Mouse (Mus musculus): Measurements from ENCODE around the gene Eif3k. TPM values are rescaled to one million over a fixed set of nuclear protein-coding genes. Genes with fewer than 3 reads are reported as not detected.
A peak's percentile ranks its signal among the peaks of the same experiment; 100 is the strongest.

Eif3k gene
- polyA plus RNA-seq, 1 experiment from 2014 or later: 409 TPM

- H3K9ac ChIP-seq (ENCODE audit: low read depth, low read length): no peak overlapping the region
Observed at GRCm38 (mm10) chr7:28941542-28941941, 40.1 kb downstream of the Eif3k start.

DNA sequence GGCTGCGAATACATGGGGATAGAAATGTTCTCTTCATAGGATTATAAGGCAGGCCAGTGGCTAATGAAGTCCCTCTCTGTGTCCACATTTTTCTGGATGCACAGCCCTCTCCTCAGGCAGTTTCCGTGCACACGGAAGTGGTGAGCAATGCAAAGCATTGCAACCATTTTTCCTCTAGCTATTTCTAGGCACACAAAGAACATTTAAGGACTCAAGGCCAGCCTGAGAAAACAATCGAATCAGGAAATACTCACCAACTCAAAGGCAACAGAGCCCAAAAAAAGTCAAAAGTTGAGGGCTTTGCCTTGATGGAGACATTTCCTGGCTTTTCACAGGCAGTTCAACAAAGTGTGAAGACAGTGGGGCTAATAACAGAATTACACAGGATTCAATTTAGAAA, 40.5 kb downstream of the Eif3k start:
- Histone ChIP-seq H3K27ac (ENCODE audit: low read depth, low read length) (no peak overlapping the region), H3K36me3 (ENCODE audit: control insufficient read depth, insufficient read depth, low read length) (no peaks in the 10 kb centered on the region), H3K9ac (ENCODE audit: low read depth, low read length) (no peak overlapping the region), H3K27me3 (ENCODE audit: control insufficient read depth, insufficient read depth, low read length) (no peaks in the 10 kb centered on the region), H3K4me3 (ENCODE audit: low read depth, low read length) (no peak overlapping the region), H3K4me1 (replicated peaks; ENCODE audit: control insufficient read depth, insufficient read depth, low read length) (no peaks in the 10 kb centered on the region; the same call in 1 of the 2 replicates), H3K4me2 (replicated peaks; ENCODE audit: low read depth, low read length) (no peak overlapping the region), H3K9me3 (ENCODE audit: control insufficient read depth, low read length) (no peaks in the 10 kb centered on the region)
- DNase-seq (ENCODE audit: low spot score): no peak
- no peak for ATAC-seq (ENCODE audit: low FRiP score)
- 84% methylated on average over 4 of the region's 4 CpGs for WGBS

More at GRCm38 (mm10) chr7:28941542-28941941, 40.1 kb downstream of the Eif3k start:
- Histone ChIP-seq H3K27ac (ENCODE audit: low read depth, low read length) (no peak overlapping the region; the same call in 1 of the 2 replicates), H3K36me3 (ENCODE audit: control insufficient read depth, insufficient read depth, low read length) (no peaks in the 10 kb centered on the region), H3K9me3 (ENCODE audit: control insufficient read depth, low read length) (no peaks in the 10 kb centered on the region), H3K4me1 (replicated peaks; ENCODE audit: control insufficient read depth, insufficient read depth, low read length) (no peaks in the 10 kb centered on the region; the same call in 1 of the 2 replicates), H3K4me2 (replicated peaks; ENCODE audit: low read depth, low read length) (no peak overlapping the region), H3K4me3 (ENCODE audit: low read depth, low read length) (no peak overlapping the region), H3K27me3 (ENCODE audit: control insufficient read depth, insufficient read depth, low read length) (no peaks in the 10 kb centered on the region)
- WGBS: 87% methylated on average over 4 of the region's 4 CpGs
- DNase-seq (ENCODE audit: low spot score): no peak
- no peak for ATAC-seq (ENCODE audit: low FRiP score)

DNA sequence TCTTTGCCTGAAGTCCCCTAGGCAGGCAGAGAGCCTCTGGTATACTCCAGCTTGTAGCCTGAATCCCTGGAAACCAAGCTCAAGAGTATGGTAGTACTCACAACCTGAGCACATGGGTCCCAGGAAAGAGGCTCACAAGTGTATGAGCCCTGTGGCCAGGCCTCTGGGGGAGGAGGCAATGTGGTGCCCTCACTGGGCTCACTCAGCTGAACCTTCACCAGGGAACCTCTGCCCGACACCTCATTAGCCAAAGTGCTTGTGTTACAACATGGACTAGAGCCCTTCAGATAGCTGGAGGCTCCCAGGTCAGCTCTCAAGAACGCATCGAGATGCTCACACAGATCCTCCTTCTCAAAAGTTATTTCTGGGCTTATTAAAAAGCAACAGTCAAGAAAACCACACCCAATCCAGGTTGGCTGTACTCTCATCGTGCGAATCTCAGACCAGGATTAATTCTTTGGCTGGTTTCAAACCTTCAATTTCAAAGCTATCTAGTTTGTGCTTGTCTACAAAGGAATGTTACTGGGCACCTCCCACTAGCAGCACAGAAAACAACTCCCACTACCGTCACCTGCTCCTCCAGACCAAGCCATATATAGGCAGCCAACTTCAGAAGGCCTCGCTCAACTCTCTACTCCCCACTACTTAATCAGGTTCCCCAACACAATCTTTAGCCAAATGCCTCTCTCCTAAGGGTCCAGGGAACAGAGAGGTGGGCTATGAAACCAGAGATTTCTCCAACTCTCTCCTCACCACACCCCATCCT, 42.1 kb downstream of the Eif3k start:
- DNase-seq (ENCODE audit: low spot score) (no peak), ATAC-seq (ENCODE audit: low FRiP score) (no peak)
- no peaks in the 10 kb centered on the region for H3K27me3 ChIP-seq (ENCODE audit: control insufficient read depth, insufficient read depth, low read length)
- WGBS: 92% methylated on average over 7 of the region's 7 CpGs
- no peaks in the 10 kb centered on the region for H3K9me3 ChIP-seq (ENCODE audit: control insufficient read depth, low read length)
- H3K4me3 ChIP-seq (ENCODE audit: low read depth, low read length): no peak overlapping the region
- no peaks in the 10 kb centered on the region for H3K36me3 ChIP-seq (ENCODE audit: control insufficient read depth, insufficient read depth, low read length)
- no peak overlapping the region for H3K27ac ChIP-seq (ENCODE audit: low read depth, low read length)
- no peaks in the 10 kb centered on the region for H3K4me1 ChIP-seq (replicated peaks; ENCODE audit: control insufficient read depth, insufficient read depth, low read length)
- H3K4me2 ChIP-seq (replicated peaks; ENCODE audit: low read depth, low read length): no peak overlapping the region
- no peak overlapping the region for H3K9ac ChIP-seq (ENCODE audit: low read depth, low read length)

DNA sequence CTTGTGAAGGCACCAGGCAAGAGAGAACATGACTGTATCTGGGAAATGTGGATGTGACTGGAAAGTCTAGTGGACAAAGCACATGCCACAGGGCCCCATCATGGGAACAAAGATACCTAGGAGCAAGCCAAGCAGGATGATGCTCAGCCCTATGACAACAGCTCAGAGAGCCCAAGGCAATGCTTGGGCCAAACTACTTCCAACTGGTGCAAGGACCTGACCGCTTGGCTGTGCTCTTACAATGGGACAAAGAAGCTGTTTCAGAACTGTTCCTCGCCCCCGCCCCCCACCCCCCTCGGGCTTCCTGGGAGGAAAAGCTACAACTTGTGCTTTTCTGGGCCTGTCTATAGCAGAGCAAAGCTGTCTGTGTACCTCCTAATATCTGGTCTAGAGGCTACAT, 43.0 kb downstream of the Eif3k start:
- Histone ChIP-seq H3K9me3 (ENCODE audit: control insufficient read depth, low read length) (no peaks in the 10 kb centered on the region), H3K36me3 (ENCODE audit: control insufficient read depth, insufficient read depth, low read length) (no peaks in the 10 kb centered on the region), H3K4me3 (ENCODE audit: low read depth, low read length) (no peak overlapping the region), H3K27me3 (ENCODE audit: control insufficient read depth, insufficient read depth, low read length) (no peaks in the 10 kb centered on the region), H3K9ac (ENCODE audit: low read depth, low read length) (no peak overlapping the region), H3K27ac (ENCODE audit: low read depth, low read length) (no peak overlapping the region), H3K4me2 (replicated peaks; ENCODE audit: low read depth, low read length) (no peak overlapping the region), H3K4me1 (replicated peaks; ENCODE audit: control insufficient read depth, insufficient read depth, low read length) (no peaks in the 10 kb centered on the region)
- DNase-seq (ENCODE audit: low spot score) (no peak), ATAC-seq (ENCODE audit: low FRiP score) (no peak)
- WGBS: 62% methylated on average over 4 of the region's 4 CpGs

GRCm38 (mm10) chr7:28936787-28937186, 44.9 kb downstream of the Eif3k start:
- ATAC-seq (ENCODE audit: low FRiP score) (no peak), DNase-seq (ENCODE audit: low spot score) (no peak)
- no peak overlapping the region for H3K4me2 ChIP-seq (replicated peaks; ENCODE audit: low read depth, low read length)
- H3K27ac ChIP-seq (ENCODE audit: low read depth, low read length): peak overlapping the region; percentile 36; the same call in 1 of the 2 replicates
- no peaks in the 10 kb centered on the region for H3K27me3 ChIP-seq (ENCODE audit: control insufficient read depth, insufficient read depth, low read length)
- no peak overlapping the region for H3K9ac ChIP-seq (ENCODE audit: low read depth, low read length)
- H3K4me3 ChIP-seq (ENCODE audit: low read depth, low read length): no peak overlapping the region
- no peaks in the 10 kb centered on the region for H3K9me3 ChIP-seq (ENCODE audit: control insufficient read depth, low read length)
- no peaks in the 10 kb centered on the region for H3K36me3 ChIP-seq (ENCODE audit: control insufficient read depth, insufficient read depth, low read length)
- 67% methylated on average over 4 of the region's 4 CpGs for WGBS
- H3K4me1 ChIP-seq (replicated peaks; ENCODE audit: control insufficient read depth, insufficient read depth, low read length): no peaks in the 10 kb centered on the region

DNA sequence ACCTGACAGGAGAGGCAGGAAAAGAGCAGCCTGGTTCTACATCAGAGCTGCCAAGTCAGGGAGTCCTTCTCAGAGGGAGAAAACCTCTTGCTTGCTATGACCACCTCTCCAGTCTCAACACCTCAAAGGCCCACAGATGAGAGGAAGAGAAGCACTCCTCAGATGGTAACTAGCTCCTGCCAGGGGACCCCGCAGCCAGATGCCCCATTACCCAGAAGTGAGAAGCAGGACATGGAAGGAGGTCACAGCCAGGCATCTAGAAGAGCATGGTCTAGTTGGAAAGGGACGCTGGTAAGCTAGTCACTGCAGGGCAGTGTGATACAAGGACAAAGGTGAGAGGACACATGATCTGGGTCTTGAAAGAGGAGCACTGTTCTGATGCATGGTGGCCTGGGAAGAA, 47.8 kb downstream of the Eif3k start:
- WGBS: 92% methylated on average over 2 of the region's 2 CpGs
- Histone ChIP-seq H3K9me3 (ENCODE audit: control insufficient read depth, low read length) (no peaks in the 10 kb centered on the region), H3K4me1 (replicated peaks; ENCODE audit: control insufficient read depth, insufficient read depth, low read length) (no peaks in the 10 kb centered on the region), H3K36me3 (ENCODE audit: control insufficient read depth, insufficient read depth, low read length) (no peaks in the 10 kb centered on the region), H3K4me3 (ENCODE audit: low read depth, low read length) (no peak overlapping the region), H3K27me3 (ENCODE audit: control insufficient read depth, insufficient read depth, low read length) (no peaks in the 10 kb centered on the region), H3K4me2 (replicated peaks; ENCODE audit: low read depth, low read length) (no peak overlapping the region), H3K9ac (ENCODE audit: low read depth, low read length) (no peak overlapping the region), H3K27ac (ENCODE audit: low read depth, low read length) (no peak overlapping the region)
- no peak for ATAC-seq (ENCODE audit: low FRiP score)
- DNase-seq (ENCODE audit: low spot score): no peak

DNA sequence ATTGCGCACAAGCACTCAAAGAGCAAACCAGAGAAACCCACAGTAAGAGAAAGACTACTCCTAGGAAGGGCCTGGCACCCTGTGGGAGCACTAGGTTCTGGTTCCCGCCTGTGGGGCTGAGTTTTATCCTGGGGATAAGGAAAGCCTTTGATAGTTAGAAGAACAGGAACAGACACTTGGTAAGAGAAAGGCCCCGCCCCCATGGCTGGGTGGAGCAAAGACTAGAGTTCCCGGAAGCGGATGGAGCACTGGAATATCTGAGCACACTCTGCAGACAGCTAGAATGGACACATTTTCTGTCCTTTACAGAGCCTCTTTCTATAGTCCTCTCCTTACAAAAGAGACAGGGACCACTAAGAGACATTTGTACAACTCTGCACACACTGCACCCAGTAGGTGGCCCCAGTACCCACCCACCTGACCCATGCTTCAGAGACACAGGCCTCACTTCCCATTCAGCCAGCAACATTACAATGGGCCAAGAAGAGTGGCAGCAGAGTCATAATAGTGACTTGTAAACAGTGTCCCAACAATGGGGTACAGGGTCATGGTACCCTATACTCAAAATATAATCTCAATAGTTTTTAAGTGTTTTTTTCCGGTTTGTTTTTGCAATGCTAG, 49.1 kb downstream of the Eif3k start:
- Histone ChIP-seq H3K27ac (ENCODE audit: low read depth, low read length) (no peak overlapping the region), H3K4me1 (replicated peaks; ENCODE audit: control insufficient read depth, insufficient read depth, low read length) (no peaks in the 10 kb centered on the region), H3K4me2 (replicated peaks; ENCODE audit: low read depth, low read length) (no peak overlapping the region), H3K4me3 (ENCODE audit: low read depth, low read length) (no peak overlapping the region), H3K36me3 (ENCODE audit: control insufficient read depth, insufficient read depth, low read length) (no peaks in the 10 kb centered on the region), H3K27me3 (ENCODE audit: control insufficient read depth, insufficient read depth, low read length) (no peaks in the 10 kb centered on the region), H3K9ac (ENCODE audit: low read depth, low read length) (no peak overlapping the region), H3K9me3 (ENCODE audit: control insufficient read depth, low read length) (no peaks in the 10 kb centered on the region)
- 79% methylated on average over 6 of the region's 6 CpGs for WGBS
- DNase-seq (ENCODE audit: low spot score) (no peak), ATAC-seq (ENCODE audit: low FRiP score) (no peak)

- no peak overlapping the region for H3K9ac ChIP-seq (ENCODE audit: low read depth, low read length)
- H3K9me3 ChIP-seq (ENCODE audit: control insufficient read depth, low read length): no peaks in the 10 kb centered on the region
- WGBS: 88% methylated on average over 4 of the region's 4 CpGs
- no peaks in the 10 kb centered on the region for H3K4me1 ChIP-seq (replicated peaks; ENCODE audit: control insufficient read depth, insufficient read depth, low read length)
- H3K4me3 ChIP-seq (ENCODE audit: low read depth, low read length): no peak overlapping the region
- no peak for DNase-seq (ENCODE audit: low spot score)
- no peaks in the 10 kb centered on the region for H3K27me3 ChIP-seq (ENCODE audit: control insufficient read depth, insufficient read depth, low read length)
- H3K36me3 ChIP-seq (ENCODE audit: control insufficient read depth, insufficient read depth, low read length): no peaks in the 10 kb centered on the region
- H3K4me2 ChIP-seq (replicated peaks; ENCODE audit: low read depth, low read length): no peak overlapping the region
- no peak overlapping the region for H3K27ac ChIP-seq (ENCODE audit: low read depth, low read length)
- ATAC-seq (ENCODE audit: low FRiP score): no peak
Observed at GRCm38 (mm10) chr7:28931695-28932039, 50.0 kb downstream of the Eif3k start.

Measured in hindbrain, embryonic 11.5 days (tissue).